8 mouse cellular contexts compared by ENCODE assay signal in genomic region chr4:44247051-44247939, GRCm38 (mm10). TPM values are rescaled to one million over a fixed set of nuclear protein-coding genes. Genes with fewer than 3 reads are reported as not detected.
A peak's percentile ranks its signal among the peaks of the same experiment; 100 is the strongest.
DNase-seq lines count a peak whose midpoint lies in the region; ATAC-seq lines count a peak whose summit lies in the region.

No protein-coding gene starts in this region.

- no peak overlapping the region for H3K9ac ChIP-seq in lung, embryonic 15.5 days
- no peak overlapping the region for H3K9ac ChIP-seq in embryonic facial prominence, embryonic 14.5 days (ENCODE audit: low read depth, low read length)
- no peak overlapping the region for H3K9ac ChIP-seq in limb, embryonic 12.5 days (replicated peaks)
- no peak overlapping the region for H3K9ac ChIP-seq in neural tube, embryonic 14.5 days (replicated peaks; ENCODE audit: low read depth, low read length)

- H3K4me2 ChIP-seq in lung, embryonic 15.5 days: peak overlapping the region; percentile 35
- 0 out of 2 replicates have a peak overlapping the region, but pooled peaks have one; percentile 10 for H3K4me2 ChIP-seq in embryonic facial prominence, embryonic 14.5 days (ENCODE audit: low read depth, low read length)
- peak overlapping the region; percentile 8; the same call in 1 of the 2 replicates for H3K4me2 ChIP-seq in limb, embryonic 12.5 days
- H3K4me2 ChIP-seq in neural tube, embryonic 14.5 days (ENCODE audit: low read depth, low read length): peak overlapping the region; percentile 36

- no peaks in the 10 kb centered on the region for H3K36me3 ChIP-seq in lung, embryonic 15.5 days
- no peaks in the 10 kb centered on the region for H3K36me3 ChIP-seq in embryonic facial prominence, embryonic 14.5 days (ENCODE audit: control insufficient read depth, insufficient read depth, low read length)
- no peaks in the 10 kb centered on the region for H3K36me3 ChIP-seq in limb, embryonic 12.5 days
- H3K36me3 ChIP-seq in neural tube, embryonic 14.5 days (ENCODE audit: control insufficient read depth, insufficient read depth, low read length): no peaks in the 10 kb centered on the region

- no peak for DNase-seq in lung, postnatal 25 days (ENCODE audit: low spot score)
- DNase-seq in embryonic facial prominence, embryonic 14.5 days (ENCODE audit: low spot score): peak; percentile 67
- DNase-seq in urinary bladder, postnatal 36 days (ENCODE audit: low spot score in 2 of 2): no peak
- no peak for DNase-seq in cerebellum, adult 9-11 months

- 0 out of 2 replicates have a peak, but pooled peaks have one; percentile 29 for ATAC-seq in lung, embryonic 15.5 days (ENCODE audit: borderline replicate concordance, extremely low read depth, low FRiP score, low TSS enrichment)
- ATAC-seq in embryonic facial prominence, embryonic 14.5 days (ENCODE audit: low read depth): peak; percentile 86; the same call in 1 of the 2 replicates
- no peak for ATAC-seq in limb, embryonic 12.5 days (ENCODE audit: insufficient number of reproducible peaks, insufficient read depth, low FRiP score, low TSS enrichment, low read depth)
- ATAC-seq in neural tube, embryonic 14.5 days (ENCODE audit: low read depth): peak; percentile 91
- ATAC-seq in CD4-positive, CD25-positive, alpha-beta regulatory T cell, adult 4 months: no peak

- H3K9me3 ChIP-seq in lung, embryonic 15.5 days: no peaks in the 10 kb centered on the region
- H3K9me3 ChIP-seq in embryonic facial prominence, embryonic 14.5 days (ENCODE audit: control insufficient read depth, low read length): no peaks in the 10 kb centered on the region
- H3K9me3 ChIP-seq in limb, embryonic 12.5 days: no peaks in the 10 kb centered on the region
- no peaks in the 10 kb centered on the region for H3K9me3 ChIP-seq in neural tube, embryonic 14.5 days (ENCODE audit: control insufficient read depth, low read length)

- no peak overlapping the region for H3K4me3 ChIP-seq in lung, embryonic 15.5 days
- no peak overlapping the region for H3K4me3 ChIP-seq in embryonic facial prominence, embryonic 14.5 days (ENCODE audit: low read depth, low read length)
- no peak overlapping the region for H3K4me3 ChIP-seq in limb, embryonic 12.5 days (replicated peaks)
- no peak overlapping the region for H3K4me3 ChIP-seq in neural tube, embryonic 14.5 days (ENCODE audit: low read depth, low read length)

- 14% methylated on average over 18 of the region's 18 CpGs for WGBS in lung, embryonic 15.5 days
- 11% methylated on average over 18 of the region's 18 CpGs for WGBS in embryonic facial prominence, embryonic 14.5 days
- 11% methylated on average over 18 of the region's 18 CpGs for WGBS in limb, embryonic 12.5 days
- WGBS in neural tube, embryonic 14.5 days: 3% methylated on average over 18 of the region's 18 CpGs

- H3K27ac ChIP-seq in lung, embryonic 15.5 days: no peak overlapping the region
- H3K27ac ChIP-seq in embryonic facial prominence, embryonic 14.5 days (replicated peaks; ENCODE audit: low read depth, low read length): no peak overlapping the region
- H3K27ac ChIP-seq in limb, embryonic 12.5 days: no peak overlapping the region
- H3K27ac ChIP-seq in neural tube, embryonic 14.5 days (ENCODE audit: low read depth, low read length): peak overlapping the region; percentile 83

- peaks cover 21% of the 10 kb centered on the region for H3K4me1 ChIP-seq in lung, embryonic 15.5 days
- peaks cover 6% of the 10 kb centered on the region; the same call in 1 of the 2 replicates for H3K4me1 ChIP-seq in embryonic facial prominence, embryonic 14.5 days (ENCODE audit: control insufficient read depth, insufficient read depth, low read length)
- H3K4me1 ChIP-seq in limb, embryonic 12.5 days (replicated peaks): peaks cover 11% of the 10 kb centered on the region
- peaks cover 11% of the 10 kb centered on the region for H3K4me1 ChIP-seq in neural tube, embryonic 14.5 days (ENCODE audit: control insufficient read depth, insufficient read depth, low read length)

- no peaks in the 10 kb centered on the region for H3K27me3 ChIP-seq in lung, embryonic 15.5 days
- peaks cover 4% of the 10 kb centered on the region; the same call in 1 of the 2 replicates for H3K27me3 ChIP-seq in embryonic facial prominence, embryonic 14.5 days (replicated peaks; ENCODE audit: control insufficient read depth, insufficient read depth, low read length)
- peaks cover 53% of the 10 kb centered on the region for H3K27me3 ChIP-seq in limb, embryonic 12.5 days
- no peaks in the 10 kb centered on the region for H3K27me3 ChIP-seq in neural tube, embryonic 14.5 days (ENCODE audit: control insufficient read depth, insufficient read depth, low read length)

RNA-seq across cellular contexts. Expression of gene Rnf38, which starts 13.7 kb away (rescaled TPM):
- 17.4 and 19.4 TPM in 2 replicates for polyA plus RNA-seq in lung, embryonic 15.5 days (2015; fragmentation: Nextera tagmentation; extraction: Ambion mirVana)
- 22.5 and 24.3 TPM in 2 replicates for polyA plus RNA-seq in embryonic facial prominence, embryonic 14.5 days (2014; fragmentation: Nextera tagmentation; extraction: Ambion mirVana)
- polyA plus RNA-seq in limb, embryonic 12.5 days (2016; fragmentation: Nextera tagmentation; extraction: Ambion mirVana): 29.4 and 31.5 TPM in 2 replicates
- 47.9 and 50.9 TPM in 2 replicates for polyA plus RNA-seq in neural tube, embryonic 14.5 days (2014; fragmentation: Nextera tagmentation; extraction: Ambion mirVana)
- polyA plus RNA-seq in CD4-positive, CD25-positive, alpha-beta regulatory T cell, adult 4 months (2017; shearing (Covaris generic)): 10 to 100 TPM; 27.5 to 27.7 TPM

RNA-seq across cellular contexts. Expression of gene Melk, which starts 53.4 kb away (rescaled TPM):
- polyA plus RNA-seq in lung, embryonic 15.5 days (2015; fragmentation: Nextera tagmentation; extraction: Ambion mirVana): 57.0 and 57.5 TPM in 2 replicates
- 30.5 and 37.9 TPM in 2 replicates for polyA plus RNA-seq in embryonic facial prominence, embryonic 14.5 days (2014; fragmentation: Nextera tagmentation; extraction: Ambion mirVana)
- polyA plus RNA-seq in limb, embryonic 12.5 days (2016; fragmentation: Nextera tagmentation; extraction: Ambion mirVana): 54.9 and 55.2 TPM in 2 replicates
- 3.3 and 3.6 TPM in 2 replicates for polyA plus RNA-seq in neural tube, embryonic 14.5 days (2014; fragmentation: Nextera tagmentation; extraction: Ambion mirVana)
- polyA plus RNA-seq in CD4-positive, CD25-positive, alpha-beta regulatory T cell, adult 4 months (2017; shearing (Covaris generic)): 1 to 10 TPM; 5.2 to 8.1 TPM

Comparison
In these comparisons a context has a peak if more than half of its experiments do, and no peak if none do; other contexts are left out.
1. ATAC-seq: peak in lung, embryonic 15.5 days (single experiment), embryonic facial prominence, embryonic 14.5 days (single experiment) and neural tube, embryonic 14.5 days (single experiment); none in limb, embryonic 12.5 days (single experiment) and CD4-positive, CD25-positive, alpha-beta regulatory T cell, adult 4 months (single experiment).
2. Peak in every context shown above with its lines, with median percentiles within 50 percentile points of each other: H3K4me2 ChIP-seq.